Mouse (Mus musculus) embryonic facial prominence, embryonic 13.5 days (tissue): Measurements from ENCODE around the gene Btn2a2. TPM values are rescaled to one million over a fixed set of nuclear protein-coding genes. Genes with fewer than 3 reads are reported as not detected.

Experiments used
- ATAC-seq: fragments of 200-750 bp; cut with Nextera tagmentation; 2 replicates; pipeline ENCODE4 v1.8.0; 2017; ENCODE audit warnings: low read depth; ENCODE audit not compliant: insufficient number of reproducible peaks, insufficient read depth, low FRiP score, low TSS enrichment
- H3K27ac ChIP-seq: fragments of 300-500 bp; sonication (generic); 2 replicates; pipeline ENCODE4 v1.5.1; 2015; ENCODE audit warnings: moderate library complexity, mild to moderate bottlenecking, inconsistent platforms
- H3K27me3 ChIP-seq: fragments of 300-500 bp; sonication (generic); 2 replicates; pipeline ENCODE4 v1.6.1; 2015; ENCODE audit warnings: mild to moderate bottlenecking, inconsistent platforms
- H3K36me3 ChIP-seq: fragments of 300-500 bp; sonication (generic); 2 replicates; pipeline ENCODE4 v1.6.1; 2015; ENCODE audit warnings: mild to moderate bottlenecking, inconsistent platforms
- H3K4me1 ChIP-seq: fragments of 300-500 bp; sonication (generic); 2 replicates; pipeline ENCODE4 v1.6.1; 2015; ENCODE audit warnings: inconsistent platforms
- H3K4me2 ChIP-seq: fragments of 300-500 bp; sonication (generic); 2 replicates; pipeline ENCODE4 v1.6.1; 2015; ENCODE audit warnings: moderate library complexity, mild to moderate bottlenecking, inconsistent platforms
- H3K4me3 ChIP-seq: fragments of 300-500 bp; sonication (generic); 2 replicates; pipeline ENCODE4 v1.5.1; 2015; ENCODE audit warnings: mild to moderate bottlenecking, inconsistent platforms
- H3K9ac ChIP-seq: fragments of 300-500 bp; sonication (generic); 2 replicates; pipeline ENCODE4 v1.6.1; 2015; ENCODE audit warnings: mild to moderate bottlenecking, inconsistent platforms
- H3K9me3 ChIP-seq: fragments of 300-500 bp; sonication (generic); 2 replicates; pipeline ENCODE4 v1.6.1; 2016; ENCODE audit warnings: inconsistent platforms
- WGBS: fragments of 180-500 bp; shearing (Covaris S2); methylation state at CpG from one replicate; pipeline ENCODE4 v1.1.7; 2015; ENCODE audit warnings: mixed read lengths; 5-methylcytosine and 5-hydroxymethylcytosine counted together
- microRNA-seq: library from miRNA; unstranded; fragments of <30 nt; microRNA quantifications from one replicate; pipeline ENCODE4, GENCODE M21; 2016
- polyA plus RNA-seq: library from polyadenylated mRNA; unstranded; fragments of >200 nt; fragmentation: Nextera tagmentation; extraction: Ambion mirVana; gene quantifications from 2 replicates; pipeline ENCODE4 v1.2.1, GENCODE M21; 2015

Btn2a2 gene
- polyA plus RNA-seq, 1 experiment from 2014 or later = 1.7 TPM

- WGBS = 0% methylated on average over 17 of the region's 17 CpGs
- Histone ChIP-seq H3K4me3 (peak overlapping the region; percentile 47), H3K27me3 (no peaks in the 10 kb centered on the region), H3K36me3 (no peaks in the 10 kb centered on the region), H3K4me2 (peak overlapping the region; percentile 72), H3K4me1 (peaks cover 22% of the 10 kb centered on the region), H3K9me3 (no peaks in the 10 kb centered on the region), H3K27ac (peak overlapping the region; percentile 92), H3K9ac (peak overlapping the region; percentile 66)
- peak; percentile 72 for ATAC-seq
Measured at GRCm38 (mm10) chr13:23430734-23431133, 57.9 kb downstream of the Btn2a2 start.

- no peak for ATAC-seq
- Histone ChIP-seq H3K9ac (peak overlapping the region; percentile 66), H3K9me3 (no peaks in the 10 kb centered on the region), H3K36me3 (no peaks in the 10 kb centered on the region), H3K4me3 (peak overlapping the region; percentile 47), H3K4me1 (peaks cover 19% of the 10 kb centered on the region), H3K27me3 (no peaks in the 10 kb centered on the region), H3K4me2 (peak overlapping the region; percentile 72), H3K27ac (peak overlapping the region; percentile 92)
- WGBS = 35% methylated on average over 10 of the region's 10 CpGs
Measured at GRCm38 (mm10) chr13:23429771-23430380, 58.8 kb downstream of the Btn2a2 start.

GRCm38 (mm10) chr13:23428166-23428993 lies 60.3 kb downstream of the Btn2a2 start:
- whole genome bisulfite sequencing = 47% methylated on average over 16 of the region's 16 CpGs
- no peak for ATAC-seq
- H3K36me3 ChIP-seq = no peaks in the 10 kb centered on the region
- H3K9me3 ChIP-seq = no peaks in the 10 kb centered on the region
- peaks cover 13% of the 10 kb centered on the region; the same call in 1 of the 2 replicates for H3K4me1 ChIP-seq
- no peak overlapping the region for H3K4me2 ChIP-seq
- no peak overlapping the region for H3K4me3 ChIP-seq
- H3K27ac ChIP-seq = no peak overlapping the region
- no peak overlapping the region for H3K9ac ChIP-seq
- no peaks in the 10 kb centered on the region for H3K27me3 ChIP-seq

Small RNA genes lying within 50 kb of the gene (microRNA-seq; reads per million reads assigned to microRNA genes)
- not detected for gene Gm44297
- gene n-TStga1 = 0.55 reads per million

Other genes with a start within 250 kb of the Btn2a2 start
- not detected in 2 replicates for gene Vmn1r223, start 241.7 kb downstream of the Btn2a2 start, polyA plus RNA-seq
- gene Zfp322a, start 119.6 kb downstream of the Btn2a2 start, polyA plus RNA-seq = 60.5 and 63.8 TPM in 2 replicates
- gene Abt1, start 65.0 kb downstream of the Btn2a2 start, polyA plus RNA-seq = 13.1 and 14.6 TPM in 2 replicates
- gene Btn1a1, start 23.0 kb downstream of the Btn2a2 start, polyA plus RNA-seq = not detected in 2 replicates
- 7.3 and 7.9 TPM in 2 replicates for gene Hist1h4h, start 42.2 kb upstream of the Btn2a2 start, polyA plus RNA-seq
- 6.6 and 13.4 TPM in 2 replicates for gene Hist1h2af, start 45.0 kb upstream of the Btn2a2 start, polyA plus RNA-seq
- gene Hist1h3g, start 46.6 kb upstream of the Btn2a2 start, polyA plus RNA-seq = 5.3 and 6.7 TPM in 2 replicates
- 0.98 and 1.4 TPM in 2 replicates for gene Hist1h2bh, start 54.5 kb upstream of the Btn2a2 start, polyA plus RNA-seq
- 1.2 and 1.3 TPM in 2 replicates for gene Hist1h3f, start 55.2 kb upstream of the Btn2a2 start, polyA plus RNA-seq
- 2.9 TPM in 1 of 2 replicates, not detected in the other for gene Hist1h4f, start 62.8 kb upstream of the Btn2a2 start, polyA plus RNA-seq
- gene Hist1h1d, start 64.4 kb upstream of the Btn2a2 start, polyA plus RNA-seq = 0.52 and 0.61 TPM in 2 replicates
- gene Hist1h3e, start 73.5 kb upstream of the Btn2a2 start, polyA plus RNA-seq = 5.8 and 8.7 TPM in 2 replicates
- 108 and 115 TPM in 2 replicates for gene Hist1h2ae, start 82.4 kb upstream of the Btn2a2 start, polyA plus RNA-seq
- 7.5 and 10.6 TPM in 2 replicates for gene Hist1h2bg, start 82.5 kb upstream of the Btn2a2 start, polyA plus RNA-seq
- 12.2 and 13.4 TPM in 2 replicates for gene Hist1h2bf, start 85.3 kb upstream of the Btn2a2 start, polyA plus RNA-seq
- 1.7 and 3.1 TPM in 2 replicates for gene Hist1h2ad, start 85.5 kb upstream of the Btn2a2 start, polyA plus RNA-seq
- 7.6 and 8.4 TPM in 2 replicates for gene Hist1h3d, start 86.9 kb upstream of the Btn2a2 start, polyA plus RNA-seq
- gene Hist1h4d, start 92.7 kb upstream of the Btn2a2 start, polyA plus RNA-seq = 141 and 160 TPM in 2 replicates
- gene Hist1h2be, start 132.3 kb upstream of the Btn2a2 start, polyA plus RNA-seq = 3.3 and 4.1 TPM in 2 replicates
- gene Hist1h1e, start 133.7 kb upstream of the Btn2a2 start, polyA plus RNA-seq = 24.8 and 26.3 TPM in 2 replicates
- 1.2 and 1.4 TPM in 2 replicates for gene Hist1h2ac, start 195.1 kb upstream of the Btn2a2 start, polyA plus RNA-seq
- gene Hist1h2bc, start 195.3 kb upstream of the Btn2a2 start, polyA plus RNA-seq = 37.5 and 39.3 TPM in 2 replicates
- gene Hist1h1t, start 207.0 kb upstream of the Btn2a2 start, polyA plus RNA-seq = not detected in 2 replicates
- gene Hist1h4c, start 209.6 kb upstream of the Btn2a2 start, polyA plus RNA-seq = 6.3 and 9.0 TPM in 2 replicates
- gene Hfe, start 222.0 kb upstream of the Btn2a2 start, polyA plus RNA-seq = 5.1 and 6.5 TPM in 2 replicates
- 25.0 and 28.9 TPM in 2 replicates for gene Hist1h1c, start 250.0 kb upstream of the Btn2a2 start, polyA plus RNA-seq